Mouse (Mus musculus): ENCODE measurements around the gene Rnase1. TPM values are rescaled to one million over a fixed set of nuclear protein-coding genes. Genes with fewer than 3 reads are reported as not detected.
"Not testable (repeated sequence)": the region's sequence is repeated elsewhere in the genome, so short reads cannot be mapped to it uniquely, and the experiment has no call there.

Gene Rnase1
- 1 to 10 TPM; 1.3 to 2.1 TPM for total RNA-seq (2021)

DNA sequence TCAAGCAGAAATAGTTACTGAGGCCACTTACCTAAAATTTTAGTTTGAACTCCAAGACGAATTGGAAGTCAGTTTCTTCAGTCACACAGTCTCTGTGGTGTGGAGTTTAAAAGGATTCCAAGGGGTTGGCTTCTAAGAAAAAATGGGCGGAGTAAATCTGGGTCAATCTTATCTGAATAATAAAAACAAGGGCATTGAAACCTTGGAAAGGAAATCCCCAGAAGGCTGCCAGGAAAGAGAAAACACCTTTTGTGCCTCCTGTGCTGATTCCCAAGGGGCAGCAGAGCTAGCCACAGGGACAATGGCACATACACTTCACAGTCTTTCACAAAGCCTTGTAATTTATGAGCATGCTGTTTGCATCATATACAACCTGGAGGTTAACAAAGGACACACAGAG lies at the start of gene Rnase1:
Gene Rnase1 (minus strand): TSS at position 101 of the 400 bp plus-strand sequence.
- DNase-seq, result no peak

DNA sequence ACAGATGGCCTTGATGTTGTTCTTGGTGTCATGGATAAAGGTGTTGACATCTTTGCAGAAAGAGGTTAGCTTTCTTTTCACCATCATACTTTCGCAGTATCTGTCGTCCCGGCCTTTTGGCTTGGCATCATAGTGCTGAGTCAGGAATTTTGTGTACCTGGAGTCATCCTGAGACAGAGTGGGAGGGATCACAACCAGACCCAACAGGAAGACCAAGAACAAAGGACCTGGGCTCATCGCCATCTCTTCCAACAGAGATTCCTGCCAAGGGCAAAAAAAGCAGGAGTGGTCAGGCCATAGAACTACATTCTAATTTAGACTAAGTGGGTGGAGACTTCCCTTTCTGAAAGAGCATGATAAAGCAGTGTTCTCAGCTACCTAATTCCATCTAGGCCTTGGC lies 49.1 kb upstream of the Rnase1 start:
- DNase-seq, result no peak

DNA sequence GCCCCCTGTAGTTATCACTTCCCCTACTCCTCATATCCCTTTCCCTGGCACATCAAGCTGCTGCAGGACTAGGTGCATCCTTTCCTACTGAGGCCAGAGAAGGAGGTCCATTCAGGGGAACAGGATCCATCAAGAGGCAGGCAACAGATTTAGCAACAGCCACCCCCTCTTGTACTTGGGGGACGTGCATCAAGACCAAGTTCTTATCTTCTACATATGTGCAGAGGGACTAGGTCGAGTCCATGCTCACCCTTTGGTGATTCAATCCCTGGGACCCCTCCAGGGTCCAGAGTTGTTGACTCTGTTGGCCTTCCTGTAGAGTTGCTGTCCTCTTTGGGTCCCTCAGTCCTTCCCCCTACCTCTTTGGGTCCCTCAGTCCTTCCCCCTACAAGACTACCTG lies 34.5 kb upstream of the Rnase1 start:
- DNase-seq, result not testable (repeated sequence)

DNA sequence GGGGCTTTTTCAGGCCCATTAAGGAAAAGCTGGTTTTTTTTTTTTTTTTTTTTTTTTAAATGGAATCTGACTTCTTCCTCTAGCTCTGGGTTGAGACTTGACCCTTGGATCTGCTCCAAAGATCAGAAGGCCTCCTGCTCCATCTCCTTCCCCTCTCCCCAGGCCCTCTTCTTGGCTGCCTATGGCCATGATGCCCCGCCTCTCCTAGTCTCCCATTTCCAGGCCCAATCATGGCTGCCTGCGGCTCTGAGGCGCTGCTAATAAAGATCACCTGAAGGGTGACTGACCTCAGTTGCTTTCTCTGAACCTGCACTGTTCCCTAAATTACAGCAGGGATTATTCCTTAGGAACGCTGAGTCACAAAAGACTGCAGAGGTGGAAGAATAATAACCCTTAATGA lies 27.3 kb upstream of the Rnase1 start:
- no peak for DNase-seq

DNA sequence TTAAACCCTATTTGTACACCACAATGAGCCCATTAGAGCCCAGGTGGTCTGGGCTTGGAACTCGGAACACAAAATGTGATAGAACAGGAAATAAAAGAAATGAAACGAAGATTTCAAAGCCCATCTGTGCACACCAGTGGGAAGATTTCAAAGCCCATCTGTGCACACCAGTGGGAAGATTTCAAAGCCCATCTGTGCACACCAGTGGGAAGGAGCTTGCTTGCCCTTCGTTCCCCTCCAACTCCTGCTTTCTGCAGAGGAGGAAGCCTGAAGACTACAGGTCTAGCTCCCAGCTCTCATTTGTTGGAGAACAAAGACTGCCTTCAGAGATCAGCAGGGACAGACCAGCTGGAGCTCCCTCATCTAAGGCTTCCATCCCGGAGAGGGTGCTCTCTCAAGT lies 26.4 kb upstream of the Rnase1 start:
- peak; percentile 12 to 47 for DNase-seq

DNA sequence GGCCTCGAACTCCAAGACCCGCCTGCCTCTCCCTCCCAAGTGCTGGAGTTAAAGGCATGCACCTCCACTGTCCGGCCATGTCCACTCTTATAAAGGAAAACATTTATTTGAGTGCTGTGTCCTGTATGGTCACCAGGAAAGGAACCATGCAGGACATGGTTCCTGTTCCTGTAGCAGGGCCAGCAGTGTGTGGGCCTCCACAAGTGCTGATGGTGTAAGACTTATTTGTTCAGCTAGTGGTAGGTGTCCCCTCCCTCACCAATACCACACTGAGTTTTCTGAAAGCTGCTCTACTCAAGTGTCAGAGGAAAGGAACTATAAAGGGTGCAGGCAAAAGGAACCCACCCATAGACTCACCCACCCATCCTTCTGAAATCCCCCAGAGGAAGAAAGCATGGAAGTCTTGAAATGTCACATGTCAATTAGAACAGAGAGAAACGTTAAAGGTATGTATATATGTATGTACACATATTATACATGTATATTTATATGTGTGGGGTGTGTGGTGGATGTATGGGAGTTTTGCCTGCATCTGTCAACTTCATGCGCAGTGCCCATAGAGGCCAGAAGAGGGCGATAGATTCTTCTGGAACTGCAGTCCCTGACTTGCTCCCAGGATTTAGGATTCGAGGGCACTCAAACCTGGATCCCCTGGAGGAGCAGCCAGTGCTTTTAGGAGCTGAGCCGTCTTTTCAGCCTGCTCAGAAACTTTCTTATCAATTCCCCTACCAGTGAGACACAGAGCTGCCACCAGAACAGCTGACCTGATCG lies 25.7 kb upstream of the Rnase1 start:
- DNase-seq, result peak; percentile 10 to 11

DNA sequence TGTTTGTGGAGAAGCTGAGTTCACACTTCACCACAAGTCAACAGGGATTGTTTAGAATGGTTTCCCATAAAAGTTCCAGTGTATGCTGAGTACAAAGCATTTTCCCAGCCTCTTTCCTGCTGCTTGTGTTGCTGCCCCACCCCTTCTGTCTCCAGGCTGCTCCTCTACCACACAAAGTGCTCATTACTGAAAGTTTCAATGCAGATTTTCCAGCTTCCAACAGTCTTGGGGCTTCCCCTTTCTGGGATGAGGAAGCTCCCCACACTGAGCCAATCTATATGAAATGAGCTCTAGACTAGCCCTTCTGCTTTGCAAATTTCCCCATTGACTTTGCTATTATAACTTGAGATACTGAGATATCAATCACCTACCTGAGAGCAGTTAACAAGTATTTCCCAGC lies 19.5 kb upstream of the Rnase1 start:
- no peak for DNase-seq

DNA sequence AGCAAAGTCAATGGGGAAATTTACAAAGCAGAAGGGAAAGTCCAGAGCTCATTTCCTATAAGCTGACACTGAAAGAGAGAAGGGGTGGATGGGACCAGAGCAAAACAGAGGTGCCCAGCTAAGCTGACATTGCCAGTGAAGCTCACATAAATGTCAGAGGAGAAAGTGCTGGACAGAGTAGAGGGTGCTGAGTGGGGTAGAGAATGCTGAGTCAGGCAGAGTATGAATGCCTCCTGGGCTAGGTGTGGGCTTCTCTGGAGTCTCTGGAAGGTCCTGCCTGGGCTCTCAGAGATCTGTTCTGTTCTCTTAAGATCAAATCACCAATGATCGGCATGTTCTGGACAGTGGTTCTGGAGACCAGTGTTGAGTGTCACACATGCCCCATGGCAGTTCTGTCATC lies 18.9 kb upstream of the Rnase1 start:
- no peak for DNase-seq

DNA sequence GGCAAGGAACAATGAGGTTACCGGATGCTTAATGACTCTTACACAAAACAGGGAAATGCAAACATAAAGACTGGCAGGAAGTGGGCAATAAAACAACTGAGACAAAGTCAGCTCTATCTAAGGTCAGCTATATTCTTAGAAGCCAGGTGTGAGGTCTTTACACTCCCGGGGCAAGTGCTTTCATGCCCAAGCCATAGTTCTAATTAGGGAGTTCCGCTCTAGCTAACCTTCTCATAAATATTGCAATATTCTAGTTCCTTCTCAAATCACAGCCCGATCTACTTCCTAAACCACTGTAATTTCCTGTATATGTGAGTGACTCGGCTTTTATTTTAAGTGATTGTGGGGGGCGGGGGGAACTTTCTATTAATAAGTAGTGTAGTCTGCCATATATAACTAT lies 16.7 kb upstream of the Rnase1 start:
- not testable (repeated sequence) for DNase-seq

DNA sequence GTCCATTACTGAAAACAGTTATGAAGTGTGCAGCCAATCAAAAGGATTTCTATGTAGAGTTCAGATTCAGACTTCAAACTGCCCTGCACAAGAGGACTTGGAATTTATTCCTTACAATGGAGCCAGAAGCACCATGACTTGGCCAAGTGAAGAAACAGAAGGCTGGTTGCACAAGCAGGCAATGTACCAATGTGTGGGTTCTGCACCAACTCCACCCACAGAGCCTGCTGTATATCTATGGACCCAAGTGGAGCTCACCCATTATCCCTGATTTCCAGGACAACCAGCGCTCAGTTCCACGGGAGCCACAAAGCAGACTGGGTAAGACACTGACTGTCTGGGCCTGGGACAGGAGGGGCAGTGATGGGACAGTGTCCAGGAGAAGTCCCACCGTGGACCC lies 15.4 kb upstream of the Rnase1 start, which contains the start of gene Rnase2b:
Gene Rnase2b (plus strand): TSS at position 285 of the 400 bp plus-strand sequence.
- peak; percentile 41 to 51 for DNase-seq

DNA sequence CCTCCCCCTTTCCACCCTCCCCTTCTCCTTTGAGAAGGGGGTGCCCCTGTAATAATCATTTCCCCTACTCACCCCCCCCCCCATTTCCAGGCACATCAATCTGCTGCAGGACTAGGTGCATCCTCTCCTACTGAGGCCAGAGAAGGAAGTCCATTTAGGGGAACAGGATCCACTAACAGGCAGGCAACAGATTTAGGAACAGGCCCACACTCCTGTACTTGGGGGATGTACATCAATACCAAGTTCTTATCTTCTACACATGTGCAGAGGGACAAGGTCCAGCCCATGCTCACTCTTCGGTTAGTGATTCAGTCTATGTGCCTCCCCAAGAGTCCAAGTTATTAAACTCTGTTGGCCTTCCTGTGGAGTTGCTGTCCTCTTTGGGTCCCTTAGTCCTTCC lies 10.5 kb upstream of the Rnase1 start:
- no peak for DNase-seq

DNA sequence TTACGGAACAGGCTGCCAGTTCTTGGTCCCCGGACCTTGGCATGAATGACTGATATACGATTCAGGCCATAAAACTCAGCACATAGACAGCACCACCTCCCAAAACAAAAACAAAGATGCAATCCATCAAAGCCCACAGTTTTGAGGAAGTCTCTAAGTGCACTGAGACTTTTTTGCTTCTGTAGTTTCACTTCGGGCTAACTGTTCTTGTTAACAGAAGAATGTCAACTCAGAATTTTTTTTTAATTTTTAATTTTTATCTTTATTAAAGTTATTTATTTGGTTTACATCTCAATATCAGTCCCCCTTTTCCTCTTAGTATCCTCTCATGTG lies 10.1 kb upstream of the Rnase1 start:
- no peak for DNase-seq

DNA sequence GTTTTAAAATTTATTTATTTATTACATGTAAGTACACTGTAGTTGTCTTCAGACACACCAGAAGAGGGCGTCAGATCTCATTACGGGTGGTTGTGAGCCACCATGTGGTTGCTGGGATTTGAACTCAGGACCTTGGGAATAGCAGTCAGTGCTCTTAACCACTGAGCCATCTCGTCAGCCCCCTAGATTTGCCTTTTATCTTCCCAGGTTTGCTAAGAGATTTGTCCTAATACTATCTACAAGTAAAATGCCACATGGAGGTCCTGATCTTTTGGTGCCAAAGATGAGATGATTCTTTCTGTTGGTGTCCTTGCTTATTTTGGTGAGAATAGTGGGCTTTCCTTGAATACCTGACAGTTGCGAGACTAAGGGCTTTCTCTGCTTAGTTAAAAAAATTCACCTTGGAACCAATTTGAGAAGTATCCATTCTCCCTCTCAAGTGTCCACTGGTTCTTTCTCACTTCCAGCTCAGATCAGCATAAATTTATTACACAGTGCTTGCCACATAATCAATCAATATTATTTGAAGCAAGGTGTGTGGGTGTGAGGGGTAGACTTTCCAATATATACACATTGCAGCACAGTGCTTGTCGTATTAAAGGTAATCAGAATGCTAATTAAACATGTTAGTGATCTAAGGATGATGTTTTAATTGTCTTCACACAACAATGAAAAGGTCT lies 9.6 kb upstream of the Rnase1 start:
- no peak for DNase-seq

DNA sequence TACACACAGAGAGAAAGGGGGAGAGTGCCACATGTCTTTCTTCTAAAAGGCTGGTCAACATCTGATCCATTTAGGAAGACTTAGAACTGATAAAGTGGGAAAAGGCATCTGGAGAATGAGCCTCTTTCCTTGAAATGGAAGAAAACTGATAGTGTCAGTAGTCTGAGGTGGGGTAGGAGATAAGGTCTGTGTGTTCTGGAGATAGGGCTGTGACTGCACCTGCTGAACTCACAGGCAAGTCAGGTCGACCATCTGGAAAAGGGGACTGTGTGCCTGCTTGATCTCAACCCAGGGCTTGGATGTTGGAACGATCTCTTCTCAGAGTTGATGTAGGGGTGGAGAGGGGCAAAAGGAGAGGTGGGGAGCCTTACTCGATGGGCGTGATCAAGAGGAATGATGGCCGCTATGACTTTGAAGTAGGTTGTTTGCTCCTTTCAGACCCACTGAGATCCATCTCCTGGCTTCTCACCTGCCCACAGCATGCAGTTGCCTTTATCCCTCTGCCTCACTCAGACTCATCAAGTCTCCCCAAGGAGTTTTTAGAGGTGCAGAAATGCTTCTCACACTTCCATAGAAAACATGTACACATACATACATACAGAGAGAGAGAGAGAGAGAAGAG lies 5.8 kb upstream of the Rnase1 start:
- no peak for DNase-seq

DNA sequence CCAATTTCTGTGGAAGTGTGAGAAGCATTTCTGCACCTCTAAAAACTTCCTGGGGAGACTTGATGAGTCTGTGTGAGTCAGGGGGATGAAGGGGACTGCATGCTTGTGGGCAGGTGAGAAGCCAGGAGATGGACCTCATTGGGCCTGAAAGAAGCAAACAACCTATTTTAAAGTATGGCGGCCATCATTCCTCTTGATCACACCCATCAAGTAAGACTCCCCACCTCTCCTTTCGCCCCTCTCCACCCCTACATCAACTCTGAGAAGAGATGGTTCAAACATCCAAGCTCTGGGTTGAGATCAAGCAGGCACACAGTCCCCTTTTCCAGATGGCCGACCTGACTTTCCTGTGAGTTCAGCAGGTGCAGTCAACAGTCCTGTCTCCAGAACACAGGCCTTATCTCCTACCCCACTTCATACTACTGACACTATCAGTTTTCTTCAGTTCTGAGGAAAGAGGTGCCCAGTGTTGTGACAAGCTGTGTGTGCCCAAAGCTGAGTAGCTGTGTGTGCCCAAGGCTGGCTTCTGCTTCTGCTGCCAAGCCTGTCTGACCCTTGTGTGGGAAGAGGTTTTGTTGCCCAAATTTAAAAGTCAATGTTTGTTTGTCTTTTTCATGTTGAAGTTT lies 3.7 kb upstream of the Rnase1 start:
- DNase-seq, result no peak

DNA sequence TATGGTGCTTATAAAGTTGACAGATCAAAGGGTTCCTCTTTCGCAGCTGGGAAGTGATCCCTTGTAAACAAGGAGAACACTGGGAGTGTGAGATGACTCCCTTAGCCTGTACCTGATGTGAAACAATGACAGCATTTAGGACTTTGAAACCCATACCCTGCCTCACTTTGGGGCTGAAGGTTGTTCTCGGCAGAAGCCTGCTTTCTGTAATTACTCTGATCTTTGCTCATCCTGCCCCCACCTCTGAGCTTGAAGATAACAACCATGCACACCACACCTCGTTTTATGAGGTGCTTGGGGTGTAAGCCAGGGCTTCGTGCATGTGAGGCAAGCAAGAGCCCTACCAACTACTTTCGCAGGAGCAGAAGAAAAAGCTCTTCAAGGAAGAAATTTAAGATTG lies 2.6 kb upstream of the Rnase1 start:
- DNase-seq, result no peak

DNA sequence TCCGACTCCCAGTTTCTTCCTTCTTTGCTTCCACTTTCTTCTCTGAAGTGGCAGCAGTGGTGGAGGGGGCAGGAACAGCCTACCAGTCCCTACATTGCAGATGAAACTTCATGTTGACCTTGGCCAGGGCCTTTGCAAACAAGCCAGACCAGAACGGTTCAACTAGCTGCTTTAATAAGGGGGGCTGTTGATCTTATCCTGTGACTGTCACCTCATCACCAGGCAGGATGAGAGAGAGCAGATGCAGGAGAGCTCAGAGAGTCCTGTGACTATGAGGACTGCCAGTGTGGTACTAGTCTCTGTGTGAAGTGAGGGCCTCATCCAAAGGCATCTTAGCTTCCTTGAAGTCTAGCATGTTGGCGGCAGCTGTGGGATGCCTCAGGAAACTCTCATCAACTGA lies 1.4 kb upstream of the Rnase1 start:
- no peak for DNase-seq

DNA sequence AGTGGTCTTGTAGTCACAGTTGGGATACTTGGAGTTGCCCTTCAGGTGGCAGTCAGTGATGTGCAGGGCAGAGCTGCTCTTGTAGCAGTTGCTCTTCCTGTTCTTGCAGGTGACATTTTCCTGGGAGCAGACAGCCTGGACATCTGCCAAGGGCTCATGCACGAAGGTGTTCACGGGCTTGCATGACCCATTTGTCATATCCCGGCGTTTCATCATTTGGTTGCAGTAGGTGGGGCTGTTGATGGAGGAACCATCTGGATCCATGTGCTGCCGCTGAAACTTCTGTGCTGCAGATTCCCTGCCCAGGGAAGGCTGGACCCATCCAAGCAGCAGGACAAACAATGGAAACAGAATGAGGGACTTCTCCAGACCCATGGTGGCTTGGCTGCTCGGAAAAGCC lies 1.1 kb downstream of the Rnase1 start:
- DNase-seq, result no peak

DNA sequence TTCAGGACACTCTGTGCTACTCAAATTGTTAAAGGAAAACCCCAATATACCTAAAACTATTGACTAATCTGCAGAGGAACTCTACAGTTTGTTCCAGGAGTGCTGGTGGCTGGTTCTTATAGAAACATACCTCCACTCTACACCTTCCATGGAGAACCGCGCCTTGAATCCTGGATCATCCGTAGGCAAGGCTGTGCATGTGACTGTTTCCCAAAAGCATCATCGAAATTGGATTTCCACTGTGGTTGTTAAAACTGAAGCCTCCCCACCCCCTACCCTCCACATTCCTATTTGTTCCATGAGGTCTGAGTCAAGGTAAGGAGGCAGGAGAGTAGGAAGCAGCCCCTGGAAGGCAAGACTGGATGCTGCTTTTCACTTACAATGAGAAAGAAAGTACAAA lies 2.1 kb downstream of the Rnase1 start:
- DNase-seq, result no peak

DNA sequence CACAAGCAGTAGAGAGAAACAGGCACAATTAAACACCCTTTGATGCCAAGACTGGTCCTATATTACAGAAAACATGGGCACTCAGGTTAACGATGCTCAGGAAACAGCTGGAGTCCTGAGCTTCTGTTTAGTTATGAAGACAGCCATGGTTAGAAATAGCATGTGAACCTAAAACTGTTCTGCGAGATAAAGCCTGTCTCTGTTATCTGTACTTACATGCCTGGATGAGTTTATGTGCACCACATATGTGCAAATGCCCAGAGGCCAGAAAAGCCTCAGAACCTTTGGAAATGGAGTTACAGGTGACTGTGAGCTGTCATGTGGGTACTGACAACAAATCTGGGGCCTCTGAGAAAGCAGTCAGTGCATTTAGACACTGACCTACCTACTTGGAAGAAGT lies 2.6 kb downstream of the Rnase1 start:
- no peak for DNase-seq

DNA sequence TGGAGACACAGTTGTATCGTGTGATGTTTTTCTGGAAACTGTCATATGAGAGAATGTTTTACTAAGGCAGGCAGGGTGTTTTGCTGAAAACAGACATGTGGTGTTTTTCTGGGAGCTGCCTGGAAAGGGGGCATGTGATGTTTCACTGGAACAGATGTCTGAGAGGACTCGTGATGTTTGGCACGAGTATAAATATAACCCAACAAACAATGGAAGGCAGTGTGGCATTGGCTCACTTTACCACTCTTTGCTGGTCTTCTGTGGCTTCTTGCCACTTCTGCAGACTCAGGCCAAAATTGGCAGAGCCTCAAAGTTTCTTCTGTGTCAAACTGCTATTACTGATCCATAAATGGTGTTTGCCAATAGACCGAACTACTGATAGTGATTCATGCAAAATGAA lies 3.3 kb downstream of the Rnase1 start:
- DNase-seq, result peak; percentile 36 to 50

DNA sequence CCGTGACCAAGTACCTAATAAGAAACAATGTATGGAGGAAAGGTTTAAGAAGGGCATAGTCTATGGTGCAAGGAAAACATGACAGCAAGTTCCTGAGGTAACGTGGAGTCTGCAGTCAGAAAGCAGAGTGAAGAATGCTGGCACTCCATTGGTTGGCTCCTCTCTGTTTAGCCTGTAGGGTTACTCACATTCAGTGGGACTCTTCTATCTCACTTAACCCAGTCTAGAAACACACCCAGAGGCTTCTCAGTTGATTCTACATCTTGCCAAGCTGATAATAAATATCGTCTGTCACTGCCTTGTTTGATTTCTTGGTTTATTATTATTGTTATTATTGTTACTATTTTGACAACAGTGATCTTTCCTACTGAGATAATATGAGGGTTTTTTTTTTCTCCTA lies 4.0 kb downstream of the Rnase1 start:
- no peak for DNase-seq

DNA sequence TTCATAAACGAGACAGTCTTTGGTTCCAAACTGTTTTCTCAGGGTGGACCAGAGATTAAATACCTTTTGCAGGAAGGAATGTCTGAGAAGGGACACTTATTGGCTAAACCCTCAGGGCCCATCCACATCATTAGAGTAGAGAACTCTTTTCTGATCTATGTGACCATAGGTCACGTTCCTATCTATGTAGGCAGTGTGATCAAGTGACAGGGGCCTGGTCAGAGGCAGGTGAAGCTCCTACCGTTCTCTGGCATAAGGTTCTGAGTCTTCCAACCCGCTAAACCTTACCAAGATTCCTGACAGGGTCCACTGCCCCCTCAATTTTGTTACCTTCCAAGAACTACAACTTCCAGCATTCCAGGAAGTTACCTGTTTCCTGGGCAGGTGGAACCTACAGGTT lies 4.5 kb downstream of the Rnase1 start:
- no peak for DNase-seq
